Mouse (Mus musculus) CD4-positive helper T cell, adult 2 months (primary cell): ENCODE measurements around the gene Tesk2.

Source experiments
- DNase-seq: peaks from one replicate; pipeline ENCODE4 v3.0.0-alpha.2; 2012; ENCODE audit warnings: low read depth, missing footprints, low spot score

Tesk2 gene

GRCm38 (mm10) chr4:116849901-116850300 lies 129.2 kb downstream of the Tesk2 start:
- no peak for DNase-seq

DNA sequence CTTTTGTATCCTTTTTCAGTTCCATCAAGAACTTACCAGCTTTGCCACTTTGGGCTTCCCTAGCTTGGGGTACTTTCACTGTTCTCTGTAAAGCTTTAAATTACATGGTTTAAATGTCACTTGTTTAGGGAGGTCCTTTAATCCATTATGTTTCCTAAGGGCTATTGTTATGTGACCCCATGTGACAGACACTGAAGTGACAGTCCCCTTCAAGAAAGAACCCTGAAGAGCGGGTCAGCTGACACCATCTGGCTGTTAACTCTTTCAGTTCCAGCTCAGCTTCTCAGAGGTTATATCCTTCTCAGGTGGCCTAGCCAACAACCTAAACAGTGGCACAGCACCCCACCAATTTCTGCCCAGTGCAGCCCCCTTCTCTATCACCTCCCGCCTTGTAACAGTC lies 133.5 kb downstream of the Tesk2 start:
- no peak for DNase-seq
